ENCODE assay signal across 9 mouse cellular contexts in the genomic region with DNA sequence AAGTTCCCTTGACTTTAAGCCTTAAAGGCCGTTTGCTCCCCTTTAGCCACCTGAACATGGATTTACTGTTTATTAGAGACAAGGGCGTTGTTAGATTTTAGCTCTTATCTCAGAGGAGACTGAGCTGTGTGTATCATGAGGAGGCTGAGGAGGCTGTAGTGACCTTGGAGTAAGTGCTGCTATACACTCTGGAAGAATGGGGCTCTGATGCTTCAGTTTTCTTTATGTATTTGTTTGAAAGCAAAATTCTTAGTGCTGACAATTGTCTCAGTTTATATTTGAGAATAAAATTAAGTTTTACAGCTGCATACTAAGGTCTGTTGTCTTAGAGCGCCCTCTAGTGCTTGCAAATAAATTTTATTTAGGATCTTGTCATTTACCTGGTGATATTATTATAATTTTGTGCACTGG. TPM values are rescaled to one million over a fixed set of nuclear protein-coding genes. Genes with fewer than 3 reads are reported as not detected.
A peak's percentile ranks its signal among the peaks of the same experiment; 100 is the strongest.
DNase-seq lines count a peak whose midpoint lies in the region; ATAC-seq and TF ChIP-seq lines count a peak whose summit lies in the region.
"Had no signal": no experiment of that assay in that cellular context is flagged by ENCODE, and none has a peak within 500 bp of the region (broad histone marks: within the 10 kb centered on the region; RNA-seq: fewer than 3 reads in every experiment).

No protein-coding gene starts in this region.

- no peak overlapping the region for H3K9ac ChIP-seq in embryonic facial prominence, embryonic 14.5 days (ENCODE audit: low read depth, low read length)
- H3K9ac ChIP-seq in liver, postnatal 0 days (replicated peaks): no peak overlapping the region; the same call in 1 of the 2 replicates
- H3K9ac ChIP-seq: lung, embryonic 15.5 days had no signal

- H3K36me3 ChIP-seq in thymus, adult 2 months (ENCODE audit: control insufficient read depth, insufficient read depth, low read length): no peaks in the 10 kb centered on the region
- peaks cover 16% of the 10 kb centered on the region; the same call in 1 of the 2 replicates for H3K36me3 ChIP-seq in embryonic facial prominence, embryonic 14.5 days (ENCODE audit: control insufficient read depth, insufficient read depth, low read length)
- H3K36me3 ChIP-seq in liver, postnatal 0 days (replicated peaks; ENCODE audit: insufficient read depth, low read length): peaks cover 7% of the 10 kb centered on the region; the same call in 1 of the 2 replicates

- TF ChIP-seq CTCF in gastrocnemius, adult 2 months (IDR thresholded peaks at IDR 0.05): peak; percentile 85
- no peak for TF ChIP-seq CTCF in thymus, adult 2 months (IDR thresholded peaks at IDR 0.05; ENCODE audit: borderline replicate concordance, control insufficient read depth, extremely low read depth, insufficient read depth, low read length, poor library complexity)
- TF ChIP-seq CTCF in liver, postnatal 0 days (IDR thresholded peaks at IDR 0.05; ENCODE audit: low read depth): peak; percentile 78

- whole genome bisulfite sequencing in thymus, adult 2 months: 48% methylated on average over 3 of the region's 3 CpGs
- WGBS in embryonic facial prominence, embryonic 14.5 days: 38% methylated on average over 3 of the region's 3 CpGs
- 20% methylated on average over 3 of the region's 3 CpGs for WGBS in liver, postnatal 0 days (ENCODE audit: insufficient replicate concordance)

- no peak overlapping the region for H3K27ac ChIP-seq in gastrocnemius, adult 2 months
- H3K27ac ChIP-seq in thymus, adult 2 months (ENCODE audit: control insufficient read depth, insufficient read depth, low read length): no peak overlapping the region
- no peak overlapping the region for H3K27ac ChIP-seq in embryonic facial prominence, embryonic 14.5 days (replicated peaks; ENCODE audit: low read depth, low read length)
- H3K27ac ChIP-seq in liver, postnatal 0 days (ENCODE audit: low read depth): no peak overlapping the region
- H3K27ac ChIP-seq: lung, embryonic 15.5 days had no signal

- no peak for ATAC-seq in embryonic facial prominence, embryonic 14.5 days (ENCODE audit: low read depth)
- ATAC-seq in liver, postnatal 0 days: peak; percentile 76

- no peaks in the 10 kb centered on the region for H3K4me1 ChIP-seq in thymus, adult 2 months (replicated peaks; ENCODE audit: control insufficient read depth, insufficient read depth, low read length)
- no peaks in the 10 kb centered on the region for H3K4me1 ChIP-seq in embryonic facial prominence, embryonic 14.5 days (ENCODE audit: control insufficient read depth, insufficient read depth, low read length)
- 0 out of 2 replicates have a peak, but pooled peaks cover 3% of the 10 kb centered on the region for H3K4me1 ChIP-seq in liver, postnatal 0 days (ENCODE audit: insufficient read depth)
- H3K4me1 ChIP-seq: lung, embryonic 15.5 days had no signal

- TF ChIP-seq EP300 in liver, postnatal 0 days (IDR thresholded peaks at IDR 0.05; ENCODE audit: low read depth): no peak

- H3K4me2 ChIP-seq in embryonic facial prominence, embryonic 14.5 days (ENCODE audit: low read depth, low read length): no peak overlapping the region
- H3K4me2 ChIP-seq in liver, postnatal 0 days (ENCODE audit: low read depth, low read length): peak overlapping the region; percentile 32
- H3K4me2 ChIP-seq: lung, embryonic 15.5 days had no signal

- H3K9me3 ChIP-seq in embryonic facial prominence, embryonic 14.5 days (ENCODE audit: control insufficient read depth, low read length): no peaks in the 10 kb centered on the region
- no peaks in the 10 kb centered on the region for H3K9me3 ChIP-seq in liver, postnatal 0 days (ENCODE audit: low read length)
- H3K9me3 ChIP-seq: lung, embryonic 15.5 days had no signal

- intact Hi-C loops in gastrocnemius, adult 2 months (cut with DNase I): no loop called here

- no peak for TF ChIP-seq POLR2A in thymus, adult 2 months (IDR thresholded peaks at IDR 0.05; ENCODE audit: control insufficient read depth, extremely low read depth, insufficient read depth, low read length, poor library complexity)

- H3K27me3 ChIP-seq in thymus, adult 2 months (ENCODE audit: control insufficient read depth, insufficient read depth, low read length): no peaks in the 10 kb centered on the region
- H3K27me3 ChIP-seq in embryonic facial prominence, embryonic 14.5 days (replicated peaks; ENCODE audit: control insufficient read depth, insufficient read depth, low read length): no peaks in the 10 kb centered on the region
- H3K27me3 ChIP-seq in liver, postnatal 0 days (ENCODE audit: insufficient read depth, low read length): no peaks in the 10 kb centered on the region
- H3K27me3 ChIP-seq: lung, embryonic 15.5 days had no signal

- DNase-seq in gastrocnemius, adult 2 months: no peak
- DNase-seq in gastrocnemius, adult 8-10 months (ENCODE audit: low spot score in 2 of 2): no peak
- peak; percentile 14 for DNase-seq in thymus, adult 2 months
- DNase-seq in thymus, postnatal 36 days: no peak
- peak; percentile 84 for DNase-seq in embryonic facial prominence, embryonic 14.5 days (ENCODE audit: low spot score)
- no peak for DNase-seq in liver, postnatal 0 days
- no peak for DNase-seq in testis, postnatal 10 days (ENCODE audit: low spot score)
- DNase-seq in adrenal gland, postnatal 25 days: no peak

- no peak overlapping the region for H3K4me3 ChIP-seq in gastrocnemius, adult 2 months
- no peak overlapping the region for H3K4me3 ChIP-seq in thymus, adult 2 months (ENCODE audit: control insufficient read depth, insufficient read depth, low read length)
- H3K4me3 ChIP-seq in embryonic facial prominence, embryonic 14.5 days (ENCODE audit: low read depth, low read length): no peak overlapping the region
- H3K4me3 ChIP-seq in liver, postnatal 0 days (ENCODE audit: low read depth, low read length): no peak overlapping the region
- H3K4me3 ChIP-seq: lung, embryonic 15.5 days had no signal

RNA-seq across cellular contexts. Expression of a gene that starts 35.6 kb away (rescaled TPM):
- total RNA-seq in gastrocnemius, adult 2 months (2021): 10 to 100 TPM; 16.6 to 23.0 TPM
- total RNA-seq in gastrocnemius, adult 8-10 months (2022): 10 to 100 TPM; 16.3 to 18.2 (median 17.7) TPM
- polyA plus RNA-seq in thymus, adult 2 months (2012; rRNA removed): 10.9 and 12.8 TPM in 2 replicates
- polyA plus RNA-seq in embryonic facial prominence, embryonic 14.5 days (2014; fragmentation: Nextera tagmentation; extraction: Ambion mirVana): 54.2 and 55.8 TPM in 2 replicates
- 22.2 and 23.8 TPM in 2 replicates for polyA plus RNA-seq in liver, postnatal 0 days (2015; fragmentation: Nextera tagmentation; extraction: Ambion mirVana)
- 63.0 and 70.0 TPM in 2 replicates for total RNA-seq in adrenal gland, postnatal 25 days (2021)

Comparison
In these comparisons a context has a peak if more than half of its experiments do, and no peak if none do; other contexts are left out.
1. DNase-seq: peak in thymus, adult 2 months (single experiment) and embryonic facial prominence, embryonic 14.5 days (single experiment); none in gastrocnemius, adult 2 months (single experiment), gastrocnemius, adult 8-10 months (0 of 2), thymus, postnatal 36 days (0 of 2), liver, postnatal 0 days (single experiment), testis, postnatal 10 days (single experiment) and adrenal gland, postnatal 25 days (single experiment).